Mouse (Mus musculus) T-helper 17 cell (primary cell): ENCODE data around the gene Otog.

ENCODE experiments used
- in situ Hi-C, 2 experiments: fragments of 300-600 bp; cut with MboI, MseI; formaldehyde crosslinking; loops; 1 replicate in 1 of 2; 2 replicates in 1 of 2; pipeline ENCODE4 v1.15.1; 2025; ENCODE audit warnings: high pct_unique_total_duplicates in 2 of 2

The Otog gene

DNA sequence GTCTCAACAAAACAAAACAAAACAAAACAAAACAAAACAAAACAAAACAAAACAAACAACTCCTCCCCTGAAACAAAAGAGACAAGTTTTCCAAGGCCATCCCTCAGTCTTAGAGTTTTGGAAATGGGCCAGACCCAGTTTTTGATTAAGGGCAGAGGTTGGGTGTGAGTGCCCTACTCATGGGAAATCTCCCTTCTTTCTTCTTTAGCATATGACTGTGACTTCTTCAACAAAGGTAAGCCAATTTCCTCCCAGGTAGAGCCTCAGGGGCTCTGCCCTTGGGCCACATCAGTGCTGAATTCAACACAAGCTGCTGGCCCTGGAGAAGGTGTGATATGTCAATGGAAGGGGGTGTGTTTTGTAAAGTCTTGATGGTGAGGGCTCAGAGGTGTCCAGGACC lies 40.1 kb downstream of the Otog start:
- in situ Hi-C loops: loop anchor here in 1 of 2 experiments (10.0 kb wide), 1 partner anchor 324 kb away; no protein-coding TSS in a partner anchor

DNA sequence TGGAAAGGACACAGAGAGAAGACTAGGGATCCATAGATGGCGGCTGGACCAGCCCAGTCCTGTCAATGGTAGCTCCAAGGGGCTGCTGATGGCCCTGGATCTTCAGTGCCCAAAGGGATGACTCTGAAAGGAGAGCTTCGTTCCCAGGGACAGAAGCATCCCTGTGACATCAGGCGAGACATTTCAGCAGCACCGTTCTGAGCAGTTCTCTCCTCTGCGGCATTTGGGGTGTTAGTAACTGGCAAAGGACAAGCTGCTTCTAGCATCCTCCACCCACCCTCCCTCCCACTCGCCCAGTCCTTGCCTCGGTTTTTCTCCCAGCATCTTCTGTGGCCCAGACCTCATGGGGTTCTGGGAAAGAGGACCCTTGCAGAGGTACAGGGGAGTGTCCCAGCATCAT lies 41.5 kb downstream of the Otog start:
- in situ Hi-C loops: loop anchor here in 1 of 2 experiments (10.0 kb wide), 1 partner anchor 323 kb away; no protein-coding TSS in a partner anchor

DNA sequence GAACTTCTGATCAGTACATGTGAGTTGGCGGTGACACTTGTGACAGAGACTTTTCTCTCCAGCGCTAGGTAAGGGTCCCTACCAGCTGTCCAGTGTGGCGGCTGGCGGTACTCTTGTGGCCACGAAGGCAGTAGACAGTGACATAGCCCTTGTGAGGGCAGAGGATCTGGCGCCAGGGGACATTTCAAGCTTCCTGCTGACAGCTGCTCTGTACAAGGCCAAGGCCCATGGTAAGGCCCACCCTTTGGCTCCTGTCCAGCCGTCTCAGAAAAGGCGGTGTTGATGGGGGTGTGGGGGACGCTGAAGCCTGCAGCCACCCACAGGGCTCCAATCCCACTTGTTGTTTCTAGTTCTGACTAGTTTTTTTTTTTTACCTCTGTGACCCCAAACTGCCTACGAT lies 42.9 kb downstream of the Otog start:
- in situ Hi-C loops: loop anchor here in 1 of 2 experiments (10.0 kb wide), 1 partner anchor 321 kb away; no protein-coding TSS in a partner anchor

- in situ Hi-C loops: loop anchor here (5.0 to 10.0 kb wide), 2 partner anchors 317 to 320 kb away; no protein-coding TSS in a partner anchor
Measured at GRCm38 (mm10) chr7:46285161-46285839, 44.5 kb downstream of the Otog start.

DNA sequence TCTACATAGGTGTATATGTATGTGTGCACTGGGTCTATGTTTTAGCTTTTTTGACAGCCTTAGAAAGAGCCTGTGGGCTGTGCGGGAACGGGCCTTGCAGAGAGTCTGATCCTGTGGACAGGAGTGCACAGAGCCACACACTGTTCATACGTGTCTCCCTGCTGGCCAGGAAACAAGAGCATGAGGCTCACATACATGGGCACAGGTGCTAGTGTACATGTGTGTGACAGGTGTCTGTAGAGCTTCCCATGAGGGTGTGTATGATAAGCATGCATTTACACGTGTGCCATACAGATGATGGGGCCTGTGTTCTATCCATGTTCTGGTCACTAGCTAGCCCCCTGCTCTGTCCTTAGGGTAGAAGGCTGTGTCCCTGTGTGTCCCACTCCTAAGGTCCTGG lies 45.6 kb downstream of the Otog start:
- in situ Hi-C loops: loop anchor here (5.0 to 10.0 kb wide), 2 partner anchors 316 to 318 kb away; no protein-coding TSS in a partner anchor

- in situ Hi-C loops: loop anchor here (5.0 to 10.0 kb wide), 2 partner anchors 315 to 318 kb away; no protein-coding TSS in a partner anchor
Measured at GRCm38 (mm10) chr7:46287051-46287450, 46.3 kb downstream of the Otog start.

DNA sequence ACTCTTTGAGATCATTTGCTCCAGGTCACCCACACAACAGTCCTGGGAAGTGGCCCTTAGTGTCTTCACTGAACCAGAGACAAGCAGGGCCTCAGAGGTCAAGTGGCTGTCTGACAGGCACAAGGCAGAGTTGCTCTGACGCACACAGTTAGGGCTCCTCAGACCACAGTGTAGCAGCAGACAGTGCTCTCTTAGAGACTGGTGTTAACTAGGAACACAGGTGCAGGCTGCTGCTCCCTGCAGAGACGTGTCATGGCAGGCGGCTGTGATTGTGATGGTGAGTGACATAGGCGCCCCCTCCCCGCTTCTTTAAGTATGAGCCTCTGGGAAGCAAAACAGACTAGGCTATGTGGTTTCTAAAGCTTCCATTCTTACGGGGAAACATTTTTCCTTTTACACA lies 55.5 kb downstream of the Otog start:
- in situ Hi-C loops: no loop called here

DNA sequence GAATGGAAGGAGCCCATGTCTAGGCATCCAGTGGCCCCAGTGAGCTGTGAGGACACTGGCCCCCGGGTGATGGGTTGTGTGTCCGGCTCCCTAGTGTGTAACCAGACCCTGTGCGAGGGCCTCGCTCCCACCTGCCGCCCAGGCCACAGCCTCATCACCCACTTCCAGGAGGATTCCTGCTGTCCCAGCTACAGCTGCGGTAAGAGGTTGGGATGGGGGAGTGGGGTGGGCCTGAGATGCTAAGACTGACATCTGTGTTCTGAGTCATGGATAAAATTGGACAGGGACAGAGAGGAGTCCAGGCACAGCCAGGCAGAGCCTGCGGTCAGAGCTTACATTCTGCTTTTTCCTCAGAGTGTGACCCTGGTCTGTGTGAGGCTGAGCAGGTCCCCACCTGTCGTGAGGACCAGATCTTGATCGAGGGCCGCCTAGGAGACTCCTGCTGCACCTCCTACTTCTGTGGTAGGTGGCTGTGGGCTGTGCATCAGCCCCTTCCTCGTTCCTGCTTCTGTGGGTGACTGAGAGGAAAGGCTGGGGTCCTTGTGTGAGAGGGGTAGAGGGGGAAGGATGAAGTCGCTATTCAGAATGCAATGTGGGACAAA lies 60.3 kb downstream of the Otog start:
- in situ Hi-C loops: no loop called here

DNA sequence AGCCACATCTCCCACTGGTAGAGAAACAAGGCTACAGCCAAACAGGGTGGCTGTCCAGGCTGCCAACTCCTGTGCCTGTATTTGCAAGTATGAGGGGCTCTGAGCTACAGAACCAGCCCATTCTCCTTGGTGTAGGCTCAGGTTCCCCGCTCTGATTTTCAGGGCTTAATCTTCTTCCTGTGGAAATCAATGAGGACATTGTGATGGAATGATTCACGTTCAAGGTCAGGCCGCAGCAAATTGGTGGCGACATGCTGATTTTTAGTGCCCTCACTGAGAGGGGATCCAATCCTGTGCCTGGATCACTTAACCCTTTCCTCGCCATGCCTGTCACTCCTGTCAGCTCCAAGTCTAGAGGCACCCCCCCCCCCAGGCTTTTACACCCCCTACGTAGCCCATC lies 72.7 kb downstream of the Otog start:
- in situ Hi-C loops: no loop called here

DNA sequence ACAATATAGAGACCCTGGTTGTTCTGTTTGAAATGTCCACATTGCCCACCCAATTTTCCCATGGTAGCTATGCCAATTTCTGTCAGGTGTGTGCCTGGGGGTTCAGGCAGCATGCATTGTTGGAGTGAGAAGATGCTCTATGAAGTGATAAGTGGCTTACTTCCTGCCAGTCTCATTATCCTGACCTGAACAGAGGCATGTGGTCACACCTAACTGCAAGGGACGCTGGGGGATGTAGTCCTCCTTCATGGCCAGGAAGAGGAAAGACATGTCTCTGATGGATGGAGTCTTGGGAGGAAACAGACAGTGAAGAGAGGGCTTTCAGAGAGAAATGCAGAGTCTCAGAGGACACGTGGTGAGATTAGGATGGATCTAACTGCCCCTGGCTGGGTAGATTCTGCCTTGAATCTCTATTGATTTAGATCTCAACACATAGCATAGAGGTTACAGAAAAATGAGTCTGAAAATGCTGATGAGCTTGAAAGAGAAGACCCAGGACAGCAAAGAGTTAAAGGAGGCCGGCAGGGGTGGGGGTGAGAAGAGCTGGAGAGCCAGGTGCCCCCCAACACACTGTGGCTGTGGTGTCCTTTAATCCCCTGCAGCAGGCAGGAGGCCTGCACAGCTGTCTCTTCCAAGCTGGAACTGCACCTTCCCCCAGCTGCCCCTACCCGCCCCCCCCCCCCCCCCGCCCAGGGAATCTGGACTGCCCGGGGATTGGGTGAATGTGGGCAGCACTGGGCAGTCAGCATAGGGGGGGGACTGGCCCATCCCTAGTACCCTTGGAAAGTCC lies 73.6 kb downstream of the Otog start:
- in situ Hi-C loops: no loop called here

- in situ Hi-C loops: no loop called here
Measured at GRCm38 (mm10) chr7:46315692-46316091, 74.9 kb downstream of the Otog start.

- in situ Hi-C loops: no loop called here
Measured at GRCm38 (mm10) chr7:46316948-46317347, 76.2 kb downstream of the Otog start.

- in situ Hi-C loops: no loop called here
Measured at GRCm38 (mm10) chr7:46321242-46321641, 80.5 kb downstream of the Otog start.

- in situ Hi-C loops: no loop called here
Measured at GRCm38 (mm10) chr7:46327896-46328295, 87.1 kb downstream of the Otog start.

DNA sequence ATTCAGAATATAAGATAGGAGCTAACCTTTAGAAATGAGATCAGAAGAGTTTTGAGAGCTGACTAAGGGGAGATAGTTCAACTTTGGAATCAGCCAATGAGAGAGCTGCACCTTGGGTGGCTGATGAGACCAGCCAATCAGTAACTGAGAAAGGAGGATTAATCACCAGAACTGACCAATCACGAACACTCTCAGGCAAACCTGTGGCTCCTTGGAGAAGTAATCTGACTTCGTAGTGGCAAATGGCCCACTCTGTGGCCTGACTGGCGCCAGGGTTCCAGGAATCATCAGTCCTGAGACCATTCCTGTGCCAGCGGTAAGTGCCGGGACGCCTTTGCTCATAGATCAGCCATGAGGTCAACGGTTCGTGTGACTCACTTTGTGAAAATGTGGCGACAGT lies 96.6 kb downstream of the Otog start:
- in situ Hi-C loops: no loop called here

DNA sequence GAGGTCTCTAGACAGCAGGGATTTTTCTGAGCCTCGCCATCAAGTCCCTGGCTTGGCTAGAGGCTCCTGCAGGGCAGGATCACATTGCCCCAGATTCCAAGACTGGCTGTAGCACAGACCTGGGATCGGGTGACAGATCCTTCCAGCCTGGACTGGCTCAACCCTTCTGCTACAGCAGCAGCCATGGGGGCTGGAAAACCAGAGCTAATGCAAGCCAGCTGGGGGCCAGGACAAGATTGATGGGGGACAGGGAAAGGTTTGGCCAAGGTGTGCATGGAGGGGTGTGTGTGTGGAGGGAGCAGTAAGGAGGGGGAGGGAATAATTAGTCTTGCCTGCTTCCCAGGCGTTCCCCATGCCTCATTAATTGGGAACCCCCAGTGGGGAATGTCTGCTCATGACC lies 99.0 kb downstream of the Otog start:
- in situ Hi-C loops: no loop called here

DNA sequence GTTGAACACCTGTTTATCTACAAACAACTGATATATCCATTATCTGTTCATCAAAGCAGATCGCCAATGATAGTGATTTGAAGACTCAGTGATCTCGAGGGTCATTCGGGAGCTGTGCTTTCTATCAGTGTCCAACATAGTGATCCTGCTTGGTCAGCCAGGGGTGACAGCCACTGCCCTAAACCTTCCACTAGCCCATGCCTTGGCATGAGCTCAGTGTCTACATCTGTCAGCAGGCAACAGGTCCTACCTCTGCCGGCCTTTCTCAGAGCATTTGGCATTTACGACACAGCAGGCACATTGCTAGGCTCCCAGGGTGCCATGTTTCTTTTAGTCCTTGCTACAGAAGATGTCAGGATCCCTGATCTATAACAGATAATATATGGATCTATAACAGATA lies 99.5 kb downstream of the Otog start:
- in situ Hi-C loops: no loop called here

DNA sequence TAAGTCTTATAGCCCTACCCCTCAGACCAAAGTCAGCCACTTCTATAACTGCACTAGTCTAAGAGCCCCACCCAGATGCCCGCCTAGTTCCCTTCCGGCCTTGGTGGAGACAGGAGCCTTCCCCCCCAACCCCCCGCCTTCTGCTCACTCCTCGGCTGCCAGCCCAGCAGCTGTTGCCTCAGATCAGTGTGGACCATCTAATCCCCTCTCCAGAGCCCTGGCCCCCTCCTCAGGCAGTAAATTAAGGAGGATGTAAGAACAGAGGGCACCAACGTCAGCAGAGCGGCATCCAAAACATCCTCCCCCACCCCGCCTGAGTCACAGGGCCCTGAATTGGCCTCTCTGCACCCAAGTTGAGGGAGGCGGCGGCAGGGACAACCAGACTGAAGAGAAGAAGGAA lies 100.7 kb downstream of the Otog start:
- in situ Hi-C loops: no loop called here

GRCm38 (mm10) chr7:46347692-46348091 lies 106.9 kb downstream of the Otog start:
- in situ Hi-C loops: no loop called here

DNA sequence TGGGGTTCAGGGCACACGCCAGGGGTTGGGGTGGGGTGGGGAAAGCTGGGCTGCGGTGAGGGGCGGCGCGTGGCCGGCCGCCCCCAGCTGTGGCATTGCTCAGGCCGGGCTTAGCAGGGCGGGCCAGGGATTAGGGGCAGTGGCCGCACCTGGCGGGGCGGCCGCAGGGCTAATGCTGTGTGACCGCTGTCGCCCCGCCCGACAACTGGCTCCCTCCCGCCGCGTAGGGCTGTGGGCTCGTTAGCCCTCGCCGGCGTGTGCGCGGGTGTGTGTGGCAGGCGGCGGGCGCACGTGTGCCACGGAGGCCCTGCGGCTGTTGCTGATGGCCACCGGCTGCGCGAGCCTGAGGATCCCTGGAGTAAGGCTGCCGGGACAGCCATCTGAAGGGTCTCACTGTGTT lies 108.0 kb downstream of the Otog start:
- in situ Hi-C loops: no loop called here

DNA sequence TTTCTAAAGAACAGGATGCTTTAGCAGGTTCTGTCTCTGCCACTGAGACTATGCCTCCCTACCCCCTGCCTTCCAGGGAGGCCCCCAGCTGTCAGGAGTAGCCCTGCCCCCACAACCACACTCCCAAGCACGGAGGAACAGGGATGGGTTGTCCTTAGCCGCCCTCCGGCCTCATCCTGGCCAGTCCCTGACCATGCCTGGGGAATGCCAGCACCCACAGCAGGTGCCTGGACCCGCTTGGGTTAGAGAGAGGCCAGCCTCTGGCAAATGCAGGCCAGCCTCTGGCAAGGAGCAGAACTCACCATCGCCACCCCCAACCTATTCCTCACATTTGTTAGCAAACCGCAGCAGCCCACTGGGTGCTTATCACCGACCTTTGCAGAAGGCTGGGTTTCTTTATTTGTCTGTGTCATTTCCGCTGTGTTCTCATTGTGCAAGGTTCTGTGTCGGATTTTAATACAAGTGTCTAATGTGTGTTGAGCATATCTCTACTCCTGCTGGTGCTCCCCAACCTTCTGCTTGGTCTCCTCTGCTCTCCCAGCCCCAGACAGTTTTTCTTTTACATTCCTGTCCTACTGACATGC lies 109.4 kb downstream of the Otog start:
- in situ Hi-C loops: no loop called here

DNA sequence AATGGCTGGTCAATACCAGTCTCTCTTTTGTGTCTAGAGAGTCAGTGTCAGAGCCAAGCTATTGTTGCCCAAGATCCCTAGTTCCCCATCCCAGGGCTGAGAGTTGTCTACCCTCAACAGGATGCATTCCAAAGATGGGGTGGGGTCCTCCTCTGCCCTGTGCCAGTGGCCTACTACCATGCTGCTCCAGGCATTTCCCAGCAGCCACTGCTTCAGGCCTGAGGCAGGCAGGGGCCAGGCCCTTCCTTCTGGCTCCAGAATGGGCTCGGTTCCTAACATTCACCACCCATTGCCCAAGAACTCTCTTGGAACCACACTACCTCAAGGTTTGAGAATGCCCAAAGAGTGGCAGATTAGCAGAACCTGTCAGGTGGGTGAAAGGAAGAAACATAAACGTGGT lies 112.0 kb downstream of the Otog start:
- in situ Hi-C loops: no loop called here
